Mouse (Mus musculus) layer of hippocampus, postnatal 10 days (tissue): ENCODE data around the gene Cnih2. TPM values are rescaled to one million over a fixed set of nuclear protein-coding genes. Genes with fewer than 3 reads are reported as not detected.

Experiments used
- DNase-seq, 2 experiments: peaks; one replicate each; pipeline ENCODE4 v3.0.0; 2021; ENCODE audit warnings: low spot score in 2 of 2
- total RNA-seq, 2 experiments: library from RNA; stranded (reverse); gene quantifications; 2 replicates each; pipeline ENCODE4 v1.2.3; 2021

Gene Cnih2
- total RNA-seq, 2 experiments from 2014 or later: 743 to 783 TPM

DNA sequence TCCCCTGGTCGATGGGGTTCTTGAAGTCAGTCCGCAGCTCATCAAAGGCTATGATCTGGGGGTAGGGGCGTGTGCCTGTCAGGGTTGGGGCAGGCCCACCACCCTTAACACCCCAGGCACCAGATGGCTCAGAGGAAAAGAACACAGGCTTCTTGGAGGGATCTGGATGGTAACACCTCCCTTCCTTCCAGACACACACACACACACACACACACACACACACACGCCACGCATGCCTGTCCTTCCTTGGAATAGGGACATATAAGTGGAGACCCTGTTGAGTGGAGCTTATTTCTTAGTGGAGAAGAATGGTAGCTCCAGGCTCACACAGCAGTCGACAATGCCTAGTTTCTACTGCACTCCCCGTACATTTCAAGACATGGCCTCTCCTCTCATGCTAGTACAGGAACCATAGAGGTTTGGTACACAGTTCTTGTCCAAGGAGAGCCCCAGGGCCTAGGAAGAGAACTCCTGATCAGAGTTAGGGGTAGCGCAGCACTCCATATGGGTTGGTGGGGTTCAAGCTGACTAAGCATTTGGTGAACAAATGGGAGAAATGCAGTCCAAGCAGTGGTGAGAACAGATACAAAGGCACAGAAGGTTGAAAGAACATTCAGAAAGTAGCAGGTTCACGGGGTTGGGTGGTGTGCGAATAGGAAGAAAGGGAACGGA, 3.4 kb downstream of the Cnih2 start:
- DNase-seq: no peak

DNA sequence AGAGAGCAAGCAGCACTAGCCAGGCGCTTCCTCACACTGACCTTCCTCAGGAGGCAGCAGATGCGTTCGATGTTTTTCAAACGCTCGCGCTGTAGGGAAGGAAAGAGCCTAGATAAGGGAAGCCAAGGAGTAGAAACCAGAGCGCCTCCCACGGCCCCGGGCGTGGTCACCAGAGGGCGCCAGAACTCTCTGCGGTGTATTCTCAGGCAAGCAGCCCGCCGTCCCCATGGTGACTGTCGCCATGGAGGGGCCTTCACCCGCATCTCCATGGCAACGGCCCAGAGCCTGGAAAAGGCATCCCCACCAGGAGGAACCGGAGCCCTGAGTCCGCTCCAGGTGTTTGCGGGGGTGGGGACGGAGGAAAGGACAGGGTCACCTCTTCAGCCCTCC, 4.1 kb downstream of the Cnih2 start:
- peak; percentile 99 for DNase-seq

DNA sequence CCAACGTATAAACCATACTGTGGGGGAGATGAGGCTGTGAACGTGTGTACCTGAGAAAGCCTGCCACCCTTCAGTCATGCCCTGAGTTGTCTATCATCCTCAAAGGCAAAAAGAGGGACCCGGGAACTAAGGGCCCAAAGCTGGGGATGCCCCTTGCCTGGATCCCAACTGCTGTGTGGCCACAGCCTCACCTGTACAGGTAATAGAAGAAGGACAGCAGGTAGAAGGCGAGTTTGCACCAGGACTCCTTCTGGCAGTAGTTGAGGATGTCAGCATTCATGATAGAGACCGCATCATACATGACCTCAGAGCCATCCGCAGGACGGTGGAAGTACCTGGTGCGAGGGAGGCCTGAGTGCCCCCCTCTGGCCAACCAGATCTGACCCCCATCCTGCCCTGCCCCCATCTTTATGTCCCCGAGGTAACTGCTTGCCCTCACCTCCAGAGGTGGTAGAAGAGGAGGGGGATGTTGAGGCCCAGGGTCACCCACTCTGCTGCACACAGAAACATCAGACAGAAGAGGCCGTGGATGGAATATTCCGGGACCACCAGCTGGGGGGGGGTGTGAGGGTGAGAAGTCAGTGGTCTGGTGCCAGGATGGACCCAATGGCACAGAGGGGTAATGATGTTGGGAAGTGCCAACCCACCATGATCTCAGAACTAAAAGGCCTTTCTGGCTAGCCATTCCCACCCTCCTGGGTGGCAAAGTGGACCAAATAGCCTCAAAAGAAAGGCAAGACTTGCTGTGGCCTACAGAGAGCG, 4.7 kb downstream of the Cnih2 start:
- DNase-seq: no peak

DNA sequence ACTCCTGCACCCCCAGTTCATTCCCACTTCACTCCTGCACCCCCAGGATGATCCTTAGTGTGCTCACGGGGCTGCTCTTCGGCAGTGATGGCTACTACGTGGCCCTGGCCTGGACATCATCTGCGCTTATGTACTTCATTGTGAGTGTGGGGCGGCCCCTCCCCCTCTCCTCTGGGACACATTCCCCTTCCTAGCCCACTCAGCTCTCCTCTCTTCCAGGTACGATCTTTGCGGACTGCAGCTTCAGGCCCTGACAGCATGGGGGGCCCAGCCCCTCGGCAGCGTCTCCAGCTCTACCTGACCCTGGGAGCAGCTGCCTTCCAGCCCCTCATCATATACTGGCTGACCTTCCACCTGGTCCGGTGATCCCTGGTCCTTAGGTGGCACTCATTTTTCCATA, 6.2 kb downstream of the Cnih2 start:
- DNase-seq: no peak

DNA sequence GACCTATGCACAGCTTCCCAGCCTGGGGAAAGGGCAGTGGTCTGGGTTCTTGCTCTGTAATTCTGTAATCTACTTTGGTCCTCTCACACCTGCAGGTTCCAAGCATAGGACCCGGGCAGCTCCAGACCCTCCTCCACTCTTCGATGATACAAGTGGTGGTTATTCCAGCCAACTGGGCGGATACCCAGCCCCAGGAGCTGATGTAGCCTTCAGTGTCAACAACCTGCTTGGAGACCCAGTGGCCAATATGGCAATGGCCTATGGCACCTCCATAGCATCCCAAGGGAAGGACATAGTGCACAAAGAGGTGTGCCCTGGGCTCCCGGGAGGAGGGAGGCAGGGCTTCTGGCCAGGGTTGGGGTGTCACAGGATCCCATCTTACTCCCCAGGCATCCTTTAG, 9.0 kb downstream of the Cnih2 start:
- no peak for DNase-seq

DNA sequence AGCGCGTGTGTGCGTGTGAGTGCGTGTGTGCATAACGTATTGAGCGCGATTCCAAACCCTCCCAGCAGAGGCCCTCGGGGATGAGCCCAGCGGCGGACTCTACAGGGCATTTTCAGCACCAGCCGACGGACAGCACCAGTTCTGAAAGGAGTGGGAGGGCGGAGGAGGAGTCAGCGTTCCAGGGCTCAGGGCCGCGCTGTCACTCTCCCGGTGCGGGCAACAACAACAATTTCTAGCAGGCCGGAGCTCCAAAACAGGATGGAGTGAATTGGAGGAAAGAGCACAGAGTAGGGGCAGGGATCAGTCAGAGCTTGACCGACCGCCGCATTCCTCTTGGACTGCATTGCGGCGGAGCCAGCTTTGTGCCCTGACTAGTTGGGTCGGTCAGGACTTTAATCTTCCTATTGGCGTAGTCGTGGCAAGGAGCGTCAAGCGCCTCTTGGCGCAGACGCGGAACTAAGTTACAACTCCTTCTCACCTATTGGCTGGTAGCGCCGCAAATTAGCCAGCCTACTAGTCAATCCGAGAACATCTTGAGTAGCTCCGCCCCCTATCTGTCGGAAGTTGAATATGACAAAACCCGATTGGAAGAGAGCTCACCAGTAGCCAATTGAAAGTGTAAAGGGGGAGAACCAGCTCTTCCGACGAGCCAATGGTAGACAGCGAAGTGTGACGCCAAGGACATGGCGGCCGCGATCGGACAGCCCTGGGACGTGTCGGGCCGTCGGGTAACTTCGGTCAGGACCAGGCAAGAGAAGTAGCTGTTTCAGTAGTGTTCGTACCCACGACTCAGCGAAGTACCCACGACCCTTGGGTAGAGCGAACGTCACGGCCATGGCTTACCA, 10.2 kb downstream of the Cnih2 start, which contains the start of gene Yif1a:
TSS of gene Yif1a (plus strand) at position 655 of the 845 bp plus-strand sequence.
- DNase-seq: peak; percentile 89 to 91

DNA sequence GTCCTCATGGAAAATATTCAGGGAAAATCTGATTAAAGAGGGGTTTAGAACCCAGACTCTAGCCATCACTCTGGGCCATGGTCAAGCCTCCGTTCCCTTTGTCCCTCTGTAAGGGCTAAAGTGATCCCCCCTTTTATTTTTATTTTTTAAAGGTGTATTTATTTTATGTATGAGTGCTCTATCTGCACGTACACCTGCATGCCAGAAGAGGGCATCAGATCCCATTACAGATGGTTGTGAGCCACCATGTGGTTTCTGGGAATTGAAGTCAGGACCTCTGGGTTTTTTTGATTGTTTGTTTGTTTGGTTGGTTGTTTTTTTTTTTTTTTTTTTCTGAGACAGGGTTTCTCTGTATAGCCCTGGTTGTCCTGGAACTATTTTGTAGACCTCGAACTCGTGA, 11.8 kb downstream of the Cnih2 start:
- DNase-seq: peak in 1 of 2 experiments; percentile 10

DNA sequence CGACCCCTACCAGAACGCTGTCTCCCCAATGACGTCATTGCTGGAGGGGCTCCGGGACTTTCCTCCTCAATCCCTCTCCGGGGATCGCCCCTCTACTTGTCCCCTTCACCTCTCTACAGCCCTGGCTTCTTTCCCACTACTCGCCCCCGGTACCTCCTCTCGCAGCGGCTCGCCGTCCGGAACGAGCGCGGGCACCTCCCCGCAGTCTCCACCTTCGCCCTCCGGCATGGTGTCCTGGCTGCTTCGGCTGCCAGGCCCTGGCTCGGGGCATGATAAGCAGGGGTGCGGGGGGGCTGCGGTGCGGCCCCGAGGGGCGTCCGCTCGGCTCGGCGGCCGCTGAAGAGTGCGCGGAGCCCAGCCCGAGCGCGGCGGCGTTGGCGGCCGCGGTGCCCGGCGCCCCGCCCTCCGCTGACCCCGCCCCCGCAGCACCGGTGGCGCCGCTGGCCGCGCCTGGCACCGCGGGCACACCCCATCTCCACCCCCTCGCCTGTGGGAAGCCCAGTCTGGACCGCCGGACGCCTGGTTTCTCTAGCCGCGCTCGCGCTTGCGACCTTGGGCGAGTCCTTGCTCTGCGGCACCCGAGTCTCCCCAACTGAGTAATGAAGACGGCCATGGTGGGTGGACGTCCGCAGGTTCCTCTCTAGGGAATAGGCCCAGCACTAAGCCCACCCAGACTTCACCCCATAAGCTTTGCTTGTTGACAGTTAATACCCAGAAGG, 13.0 kb downstream of the Cnih2 start, which contains the start of gene Tmem151a:
TSS of gene Tmem151a (minus strand) at position 387 of the 719 bp plus-strand sequence.
- DNase-seq: peak; percentile 41 to 51

DNA sequence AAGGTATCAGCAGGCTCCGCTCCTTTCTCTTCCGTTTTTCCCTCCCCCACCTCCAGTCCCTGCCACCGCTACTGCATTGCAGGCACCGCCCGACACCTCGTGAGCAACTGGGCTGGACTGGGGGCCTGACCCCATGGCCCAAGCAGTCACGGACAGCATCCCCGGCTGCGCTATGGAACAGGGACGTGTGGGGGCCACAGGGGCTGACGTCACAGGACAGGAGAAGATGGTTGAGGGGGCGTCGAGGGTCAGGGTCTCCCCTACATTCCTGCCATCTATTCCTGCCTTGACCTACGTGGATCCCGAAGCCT, 13.5 kb downstream of the Cnih2 start:
- DNase-seq: peak in 1 of 2 experiments; percentile 28

DNA sequence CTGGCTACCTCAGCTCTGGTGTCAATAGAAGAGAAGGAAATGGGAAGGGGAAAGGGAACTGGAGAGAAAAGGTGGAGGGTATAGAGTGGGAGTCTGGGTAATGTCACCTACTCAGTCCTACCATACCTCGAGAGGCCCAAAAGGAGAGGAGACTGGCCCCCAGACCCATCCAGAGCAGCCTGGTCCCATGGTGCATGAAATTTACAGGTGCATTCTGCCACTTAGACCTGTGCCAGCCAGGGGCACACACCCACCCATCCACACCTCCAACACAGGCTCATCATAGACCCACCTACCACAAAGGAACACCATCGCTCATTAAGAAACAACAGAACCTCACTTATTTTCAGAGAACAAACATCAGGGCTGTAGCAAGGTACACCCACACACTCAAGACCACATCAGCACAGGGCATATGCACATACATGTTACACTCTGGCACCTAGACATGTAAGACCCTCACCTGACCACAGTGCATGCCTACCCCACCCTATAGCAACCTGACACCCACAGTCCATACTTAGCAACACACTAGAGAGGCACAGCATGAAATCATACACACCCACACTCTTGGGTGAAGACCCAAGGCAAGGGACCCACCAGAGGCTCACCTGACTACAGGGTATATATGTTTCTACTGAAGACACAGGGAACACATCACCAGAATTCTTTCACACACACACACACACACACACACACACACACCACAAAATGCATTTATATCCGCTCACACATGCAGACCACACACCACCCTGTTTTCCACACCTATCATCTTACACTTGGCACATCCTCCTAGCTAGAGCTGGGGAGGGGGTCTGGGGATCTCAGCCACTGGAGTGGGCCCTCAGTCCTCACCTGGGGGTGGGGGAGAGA, 14.1 kb downstream of the Cnih2 start:
- DNase-seq: no peak

DNA sequence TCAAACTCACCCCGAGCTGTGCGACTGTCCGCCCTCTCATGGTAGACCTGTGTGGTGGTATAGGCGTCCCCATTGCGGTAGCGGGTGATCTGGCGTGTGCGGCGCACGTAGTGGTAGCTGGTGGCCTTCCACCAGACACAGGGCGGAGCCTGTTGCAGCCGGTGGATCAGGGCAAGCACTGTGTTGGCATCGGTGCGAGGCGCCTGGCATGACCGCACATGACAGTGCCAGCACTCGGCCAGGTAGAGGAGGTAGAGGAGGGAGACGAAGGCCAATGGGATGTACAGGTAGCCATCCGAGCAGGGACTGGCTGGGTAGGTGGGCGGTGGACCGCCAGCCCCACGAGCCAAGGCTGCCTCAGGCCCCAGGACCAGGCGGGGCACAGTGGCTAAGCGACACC, 15.7 kb downstream of the Cnih2 start:
- no peak for DNase-seq

DNA sequence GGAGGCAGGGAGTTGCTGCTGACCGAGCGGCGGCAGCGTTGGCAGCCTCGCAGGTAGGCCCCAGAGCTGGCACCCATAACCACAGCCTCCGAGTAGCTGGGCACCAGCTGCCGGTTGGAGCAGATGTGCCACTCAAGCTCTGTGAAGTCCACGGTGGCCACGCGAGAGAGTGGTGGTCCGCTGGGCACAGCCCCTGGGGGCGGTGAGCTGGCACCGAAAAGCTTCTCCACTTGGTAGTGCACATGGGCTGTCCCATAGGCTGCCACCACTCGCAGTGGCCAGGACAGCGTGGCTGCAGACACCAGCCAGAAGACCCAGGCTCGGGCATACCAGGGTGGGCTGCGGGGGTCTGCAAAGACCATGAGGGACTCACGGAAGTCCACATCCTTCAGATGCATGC, 16.3 kb downstream of the Cnih2 start:
- no peak for DNase-seq

DNA sequence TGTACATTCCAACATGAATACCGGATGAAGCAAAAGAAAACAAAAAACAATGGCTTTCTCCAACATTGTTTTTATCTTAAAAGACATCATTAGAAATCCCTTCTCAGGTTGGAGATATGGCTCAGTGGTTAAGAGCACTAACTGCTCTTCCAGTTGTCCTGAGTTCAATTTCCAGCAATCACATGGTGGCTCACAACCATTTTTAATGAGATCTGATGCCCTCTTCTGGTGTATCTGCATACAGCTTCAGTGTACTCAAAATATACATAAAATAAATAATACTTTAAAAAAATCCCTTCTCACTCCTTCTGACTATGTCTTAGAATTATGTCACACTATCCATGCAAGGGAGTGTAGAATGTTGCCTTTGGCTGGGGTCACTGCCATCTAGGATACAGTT, 19.0 kb downstream of the Cnih2 start:
- no peak for DNase-seq

DNA sequence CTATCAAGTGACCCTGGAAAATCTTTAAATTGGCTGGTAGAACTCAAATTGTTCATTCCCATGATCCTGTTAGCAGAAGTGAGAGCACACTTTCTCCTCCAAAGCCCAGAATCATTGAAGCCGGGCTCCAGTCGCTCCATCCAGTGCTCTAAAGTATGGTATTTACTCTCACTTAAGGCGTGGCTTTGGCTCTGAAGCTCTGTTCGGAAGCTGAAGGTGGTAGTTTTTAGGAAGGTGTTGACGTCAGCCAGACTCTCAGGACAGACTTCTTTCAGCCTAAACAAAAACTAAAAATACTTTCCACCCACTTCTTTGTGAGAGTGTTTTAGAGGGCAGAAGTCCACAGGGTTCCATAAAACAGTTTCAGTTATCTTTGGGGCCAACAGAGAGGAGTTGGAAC, 24.8 kb downstream of the Cnih2 start:
- no peak for DNase-seq

DNA sequence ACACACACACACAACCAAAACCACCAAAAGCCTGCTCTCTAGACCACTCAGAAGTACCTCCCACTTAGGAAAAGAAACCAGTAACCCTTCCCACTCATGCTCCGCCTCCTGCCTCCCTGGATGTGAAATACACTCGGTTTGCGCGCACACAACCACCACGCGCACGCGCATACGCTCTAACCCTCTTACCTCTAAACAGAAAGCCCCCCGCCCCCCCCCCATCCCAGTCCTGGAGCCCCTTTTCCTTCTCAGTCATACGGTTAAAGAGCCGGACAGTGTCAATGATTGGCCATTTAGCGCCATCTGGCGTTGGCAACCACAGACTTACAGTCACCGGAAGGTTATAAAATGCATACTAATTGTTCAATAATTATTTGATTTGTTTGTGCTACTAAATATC, 25.3 kb downstream of the Cnih2 start:
- no peak for DNase-seq

DNA sequence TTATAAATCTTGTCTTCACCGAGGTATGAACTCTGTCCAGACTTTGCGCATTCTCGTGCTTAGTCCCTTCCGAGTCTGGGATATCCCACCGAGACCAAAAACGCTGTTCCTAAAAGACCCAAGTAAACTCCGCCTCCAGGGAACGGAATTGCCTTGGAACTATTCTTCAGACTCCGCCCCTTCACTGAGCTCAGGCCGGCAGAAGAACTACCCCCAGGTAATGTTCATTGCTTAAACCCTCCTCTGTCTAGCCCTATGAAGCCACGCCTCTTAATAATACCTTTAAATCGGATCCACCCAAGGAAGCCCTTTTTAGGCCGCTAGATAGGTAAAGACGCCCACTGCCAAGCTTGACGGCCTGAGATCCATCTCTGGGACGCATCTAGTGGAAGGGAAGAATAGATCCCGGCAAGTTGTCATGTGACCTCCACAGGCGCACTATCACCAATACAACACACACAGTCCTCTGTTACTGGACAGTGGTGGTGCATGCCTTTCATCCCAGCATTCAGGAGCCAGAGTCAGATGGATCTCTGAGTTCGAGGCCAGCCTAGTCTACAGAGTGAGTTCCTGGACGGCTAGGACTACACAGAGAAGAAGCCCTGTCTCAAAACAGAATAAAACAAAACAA, 25.8 kb downstream of the Cnih2 start:
- DNase-seq: no peak

DNA sequence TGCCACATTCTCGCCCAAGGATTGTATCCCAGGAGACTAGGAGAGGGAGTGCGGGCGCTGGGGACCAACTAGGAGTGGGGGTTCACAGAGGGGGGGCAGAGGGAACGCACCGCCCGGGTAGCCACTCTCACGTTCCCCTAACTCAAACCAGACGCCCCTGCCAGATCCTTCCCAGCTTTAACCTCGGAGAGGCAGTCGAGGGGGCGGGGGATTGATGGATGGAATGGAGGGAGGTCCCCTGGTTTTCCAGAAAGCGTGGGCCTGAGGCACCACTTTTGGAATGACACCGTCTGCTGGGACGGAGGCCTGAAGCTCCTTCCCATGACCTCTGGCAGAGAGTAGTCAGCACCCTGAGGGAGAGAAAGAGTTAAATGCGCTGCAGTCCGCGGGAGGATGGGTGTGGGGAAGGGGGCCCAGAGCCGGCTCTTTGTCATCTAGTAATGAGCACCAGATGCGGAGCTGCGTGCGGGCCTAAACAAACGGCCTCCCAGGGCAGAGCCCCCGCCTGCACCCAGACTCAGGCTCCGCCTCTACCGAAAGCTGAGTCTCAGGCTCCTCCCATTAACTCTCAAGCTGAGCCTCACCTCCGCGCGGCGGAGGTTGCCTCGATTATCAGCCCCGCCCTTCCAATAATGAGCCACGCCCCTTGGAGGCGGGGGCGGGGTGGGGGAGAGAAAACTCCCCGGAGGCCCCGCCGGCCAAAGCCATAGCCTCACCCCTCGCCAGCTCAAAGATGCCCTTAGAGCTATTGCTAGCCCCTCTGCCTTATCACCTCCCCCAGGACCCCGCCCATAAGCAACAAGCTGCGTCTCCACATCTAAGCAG, 26.6 kb downstream of the Cnih2 start:
- no peak for DNase-seq

DNA sequence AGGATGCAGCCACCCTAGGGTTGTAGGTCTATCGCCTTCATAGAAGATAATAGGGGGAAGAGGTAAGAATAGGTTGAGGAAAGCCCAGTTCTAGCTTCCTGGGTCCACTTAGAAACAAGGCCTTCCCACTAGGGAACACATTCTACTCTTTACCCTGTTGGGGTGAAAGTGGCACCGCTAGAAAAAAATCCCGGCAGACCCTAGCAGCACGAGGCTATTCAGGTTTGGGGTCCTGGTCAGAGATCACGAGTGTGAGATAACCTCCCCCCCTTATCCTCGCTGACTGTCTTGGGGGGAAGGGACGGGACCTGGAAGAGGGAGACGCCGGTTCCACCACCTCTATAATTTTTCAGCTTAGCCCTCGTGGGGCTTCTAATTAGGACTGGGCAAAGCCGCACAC, 27.2 kb downstream of the Cnih2 start:
- no peak for DNase-seq

DNA sequence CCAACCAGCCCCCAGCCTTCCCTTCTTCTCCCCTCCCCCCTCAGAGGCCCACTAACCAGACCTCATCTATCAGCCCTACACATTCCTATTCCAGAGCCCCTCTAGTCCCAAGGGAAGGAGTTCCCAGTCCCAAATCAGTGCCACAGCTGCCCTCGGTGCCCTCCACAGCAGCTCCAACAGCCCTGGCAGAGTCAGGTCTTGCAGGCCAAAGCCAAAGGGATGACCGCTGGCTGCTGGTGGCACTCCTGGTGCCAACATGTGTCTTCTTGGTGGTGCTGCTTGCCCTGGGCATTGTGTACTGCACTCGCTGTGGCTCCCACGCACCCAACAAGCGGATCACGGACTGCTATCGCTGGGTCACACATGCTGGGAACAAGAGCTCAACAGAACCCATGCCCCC, 28.3 kb downstream of the Cnih2 start:
- DNase-seq: no peak
